Mouse (Mus musculus) activated CD4-positive, CD25-positive, alpha-beta regulatory T cell, adult 4 months (primary cell): ENCODE measurements around the gene Atad2b. TPM values are rescaled to one million over a fixed set of nuclear protein-coding genes. Genes with fewer than 3 reads are reported as not detected.

Experiments
- ATAC-seq: one replicate; pipeline ENCODE4 v1.8.0; 2017
- polyA plus RNA-seq, 2 experiments: library from polyadenylated mRNA; unstranded; fragments of 100-300 nt; shearing (Covaris generic); gene quantifications; one replicate each; pipeline ENCODE4 v1.2.1; 2017

Gene Atad2b
- polyA plus RNA-seq, 2 experiments from 2014 or later: 12.4 to 14.4 TPM

GRCm38 (mm10) chr12:5087787-5088519 lies 170.8 kb downstream of the Atad2b start:
- ATAC-seq: no peak

- no peak for ATAC-seq
These were observed 171.5 kb downstream of the Atad2b start for GRCm38 (mm10) chr12:5088639-5089038.

Other genes with a start within 250 kb of the Atad2b start
- not detected for gene Fam228a, start 178.9 kb upstream of the Atad2b start, polyA plus RNA-seq
- gene Pfn4, start 148.3 kb upstream of the Atad2b start, polyA plus RNA-seq: not detected
- gene Fam228b, start 148.1 kb upstream of the Atad2b start, polyA plus RNA-seq: not detected
- 100 to 1,000 TPM; 295 to 357 TPM for gene Sf3b6, start 99.8 kb upstream of the Atad2b start, polyA plus RNA-seq
- not detected for gene Fkbp1b, start 75.8 kb upstream of the Atad2b start, polyA plus RNA-seq
- 10 to 100 TPM; 10.1 to 11.6 TPM for gene Wdcp, start 74.0 kb upstream of the Atad2b start, polyA plus RNA-seq
- gene Mfsd2b, start 43.0 kb upstream of the Atad2b start, polyA plus RNA-seq: under 1 TPM; 0.16 to 0.25 TPM
- gene Ubxn2a, start 9.6 kb upstream of the Atad2b start, polyA plus RNA-seq: 10 to 100 TPM; 12.1 to 15.2 TPM